Mouse (Mus musculus) embryonic facial prominence, embryonic 15.5 days (tissue): ENCODE data around the gene Atp7b. TPM values are rescaled to one million over a fixed set of nuclear protein-coding genes. Genes with fewer than 3 reads are reported as not detected.

Experiments used
- ATAC-seq: fragments of 200-750 bp; cut with Nextera tagmentation; 2 replicates; pipeline ENCODE4 v1.8.0; 2017; ENCODE audit warnings: low read depth, moderate TSS enrichment; ENCODE audit not compliant: insufficient number of reproducible peaks, low FRiP score, low TSS enrichment
- H3K27ac ChIP-seq: fragments of 300-500 bp; sonication (generic); replicated peaks from 2 replicates; pipeline ENCODE4 v1.5.1; 2015; ENCODE audit warnings: mild to moderate bottlenecking, inconsistent platforms
- H3K27me3 ChIP-seq: fragments of 300-500 bp; sonication (generic); 2 replicates; pipeline ENCODE4 v1.6.1; 2015; ENCODE audit warnings: inconsistent platforms
- H3K36me3 ChIP-seq: fragments of 300-500 bp; sonication (generic); 2 replicates; pipeline ENCODE4 v1.6.1; 2015; ENCODE audit warnings: mild to moderate bottlenecking, inconsistent platforms
- H3K4me1 ChIP-seq: fragments of 300-500 bp; sonication (generic); 2 replicates; pipeline ENCODE4 v1.6.1; 2015; ENCODE audit warnings: inconsistent platforms
- H3K4me2 ChIP-seq: fragments of 300-500 bp; sonication (generic); replicated peaks from 2 replicates; pipeline ENCODE4 v1.6.1; 2015; ENCODE audit warnings: mild to moderate bottlenecking, inconsistent platforms
- H3K4me3 ChIP-seq: fragments of 300-500 bp; sonication (generic); replicated peaks from 2 replicates; pipeline ENCODE4 v1.5.1; 2015; ENCODE audit warnings: mild to moderate bottlenecking, inconsistent platforms
- H3K9ac ChIP-seq: fragments of 300-500 bp; sonication (generic); 2 replicates; pipeline ENCODE4 v1.6.1; 2015; ENCODE audit warnings: inconsistent platforms
- H3K9me3 ChIP-seq: fragments of 300-500 bp; sonication (generic); replicated peaks from 2 replicates; pipeline ENCODE4 v1.6.1; 2016; ENCODE audit warnings: inconsistent platforms
- WGBS: fragments of 180-500 bp; shearing (Covaris S2); methylation state at CpG from one replicate; pipeline ENCODE4 v1.1.7; 2015; 5-methylcytosine and 5-hydroxymethylcytosine counted together
- polyA plus RNA-seq: library from polyadenylated mRNA; unstranded; fragments of >200 nt; fragmentation: Nextera tagmentation; extraction: Ambion mirVana; gene quantifications from 2 replicates; pipeline ENCODE4 v1.2.1, GENCODE M21; 2015

The Atp7b gene
- polyA plus RNA-seq, 1 experiment from 2014 or later: 0.76 TPM

- H3K4me3 ChIP-seq: no peak overlapping the region
- no peak overlapping the region for H3K9ac ChIP-seq
- no peaks in the 10 kb centered on the region for H3K4me1 ChIP-seq
- 35% methylated on average over 7 of the region's 7 CpGs for WGBS
- H3K27ac ChIP-seq: no peak overlapping the region
- H3K9me3 ChIP-seq: no peaks in the 10 kb centered on the region
- H3K4me2 ChIP-seq: no peak overlapping the region
- H3K27me3 ChIP-seq: no peaks in the 10 kb centered on the region
- H3K36me3 ChIP-seq: no peaks in the 10 kb centered on the region
- no peak for ATAC-seq
Observed at GRCm38 (mm10) chr8:22022244-22022643, 37.9 kb downstream of the Atp7b start.

- Histone ChIP-seq H3K4me1 (no peaks in the 10 kb centered on the region), H3K4me3 (no peak overlapping the region), H3K9ac (no peak overlapping the region), H3K4me2 (no peak overlapping the region), H3K9me3 (no peaks in the 10 kb centered on the region), H3K27ac (no peak overlapping the region), H3K36me3 (no peaks in the 10 kb centered on the region), H3K27me3 (no peaks in the 10 kb centered on the region)
- 84% methylated on average over 5 of the region's 5 CpGs for WGBS
- no peak for ATAC-seq
Observed at GRCm38 (mm10) chr8:22019498-22019897, 40.6 kb downstream of the Atp7b start.

GRCm38 (mm10) chr8:22017731-22018130 is 42.4 kb downstream of the Atp7b start:
- Histone ChIP-seq H3K4me3 (no peak overlapping the region), H3K27me3 (no peaks in the 10 kb centered on the region), H3K9ac (no peak overlapping the region), H3K9me3 (no peaks in the 10 kb centered on the region), H3K27ac (no peak overlapping the region), H3K36me3 (no peaks in the 10 kb centered on the region), H3K4me2 (no peak overlapping the region), H3K4me1 (no peaks in the 10 kb centered on the region)
- ATAC-seq: no peak
- WGBS: 36% methylated on average over 7 of the region's 7 CpGs

DNA sequence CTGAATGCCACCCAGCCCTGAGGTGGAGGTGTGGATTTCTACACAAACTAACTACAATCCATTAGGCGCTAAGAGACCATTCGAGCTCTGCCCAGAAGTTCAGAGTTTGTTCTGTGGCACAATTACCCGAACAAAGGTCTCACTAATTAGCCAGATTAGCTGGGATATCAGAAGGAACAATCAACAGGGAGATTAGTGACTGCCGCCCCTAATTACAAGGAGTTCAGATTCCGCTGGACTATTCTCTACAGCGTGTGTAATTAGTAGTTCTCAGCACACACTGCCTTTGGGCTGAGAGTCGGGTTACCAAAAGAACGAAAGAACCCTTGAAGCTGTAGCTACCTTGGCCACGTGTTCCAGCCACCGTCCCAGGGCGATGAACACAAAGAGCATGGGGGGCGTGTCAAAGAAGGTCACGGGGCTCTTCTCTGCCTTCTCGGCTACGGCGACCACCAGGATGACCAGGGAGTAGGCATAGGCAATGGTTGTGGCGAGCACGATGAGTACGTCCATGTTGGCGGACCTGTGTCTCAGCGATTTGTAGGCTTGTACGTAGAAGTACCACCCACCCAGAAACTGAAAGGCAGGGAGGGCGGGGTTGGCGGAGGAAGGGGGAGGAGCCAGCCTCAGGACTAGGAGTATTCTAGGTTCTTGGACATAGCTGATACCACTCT is 46.9 kb downstream of the Atp7b start:
- Histone ChIP-seq H3K4me1 (no peaks in the 10 kb centered on the region), H3K4me3 (0 out of 2 replicates have a peak overlapping the region, but pooled peaks have one; percentile 11), H3K4me2 (no peak overlapping the region; the same call in 1 of the 2 replicates), H3K27me3 (no peaks in the 10 kb centered on the region), H3K27ac (no peak overlapping the region), H3K9me3 (no peaks in the 10 kb centered on the region), H3K36me3 (no peaks in the 10 kb centered on the region), H3K9ac (no peak overlapping the region)
- WGBS: 55% methylated on average over 24 of the region's 24 CpGs
- peak; percentile 63; the same call in 1 of the 2 replicates for ATAC-seq

GRCm38 (mm10) chr8:22009403-22009802 is 50.7 kb downstream of the Atp7b start:
- Histone ChIP-seq H3K36me3 (no peaks in the 10 kb centered on the region), H3K9me3 (no peaks in the 10 kb centered on the region), H3K27ac (no peak overlapping the region), H3K4me3 (no peak overlapping the region), H3K4me1 (no peaks in the 10 kb centered on the region), H3K27me3 (no peaks in the 10 kb centered on the region), H3K4me2 (no peak overlapping the region), H3K9ac (no peak overlapping the region)
- no peak for ATAC-seq
- 25% methylated on average over 3 of the region's 3 CpGs for WGBS

- WGBS: 76% methylated on average over 6 of the region's 6 CpGs
- no peak for ATAC-seq
- no peak overlapping the region for H3K27ac ChIP-seq
Observed at GRCm38 (mm10) chr8:22006423-22006822, 53.7 kb downstream of the Atp7b start.

GRCm38 (mm10) chr8:22004750-22005522 is 55.2 kb downstream of the Atp7b start:
- 59% methylated on average over 14 of the region's 14 CpGs for WGBS
- Histone ChIP-seq H3K27me3 (no peaks in the 10 kb centered on the region), H3K9me3 (no peaks in the 10 kb centered on the region), H3K27ac (no peak overlapping the region), H3K4me1 (no peaks in the 10 kb centered on the region), H3K4me2 (no peak overlapping the region), H3K4me3 (no peak overlapping the region), H3K36me3 (no peaks in the 10 kb centered on the region), H3K9ac (no peak overlapping the region)
- ATAC-seq: no peak; the same call in 1 of the 2 replicates

More at GRCm38 (mm10) chr8:22006423-22006822, 53.7 kb downstream of the Atp7b start:
- H3K9me3 ChIP-seq: no peaks in the 10 kb centered on the region
- H3K9ac ChIP-seq: no peak overlapping the region
- no peaks in the 10 kb centered on the region for H3K4me1 ChIP-seq
- H3K36me3 ChIP-seq: no peaks in the 10 kb centered on the region
- H3K4me3 ChIP-seq: no peak overlapping the region
- H3K27me3 ChIP-seq: no peaks in the 10 kb centered on the region
- H3K4me2 ChIP-seq: no peak overlapping the region

DNA sequence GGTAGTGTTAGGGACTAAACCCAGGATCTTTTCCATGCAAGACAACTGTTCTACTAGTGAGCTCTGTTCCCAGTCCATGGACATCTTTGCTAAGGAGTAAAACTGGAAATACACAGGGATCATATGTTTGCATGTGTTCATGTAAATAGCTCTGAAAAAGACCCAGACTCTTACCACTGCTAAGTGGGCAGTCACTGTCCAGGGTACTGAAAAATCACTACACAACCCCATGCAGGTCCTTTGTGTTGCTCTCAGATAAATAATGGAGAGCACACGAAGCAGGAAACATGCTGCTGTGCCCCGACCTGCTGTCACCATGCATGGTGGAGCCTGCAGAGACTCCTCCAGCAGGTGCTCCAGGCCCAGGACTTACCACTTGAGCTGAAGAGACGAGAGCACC is 64.9 kb downstream of the Atp7b start:
- no peak overlapping the region for H3K27ac ChIP-seq
- no peaks in the 10 kb centered on the region for H3K36me3 ChIP-seq
- no peak for ATAC-seq
- no peaks in the 10 kb centered on the region for H3K9me3 ChIP-seq
- H3K27me3 ChIP-seq: no peaks in the 10 kb centered on the region
- WGBS: 45% methylated on average over 3 of the region's 3 CpGs
- H3K4me3 ChIP-seq: no peak overlapping the region
- H3K9ac ChIP-seq: no peak overlapping the region
- no peak overlapping the region for H3K4me2 ChIP-seq
- no peaks in the 10 kb centered on the region for H3K4me1 ChIP-seq

DNA sequence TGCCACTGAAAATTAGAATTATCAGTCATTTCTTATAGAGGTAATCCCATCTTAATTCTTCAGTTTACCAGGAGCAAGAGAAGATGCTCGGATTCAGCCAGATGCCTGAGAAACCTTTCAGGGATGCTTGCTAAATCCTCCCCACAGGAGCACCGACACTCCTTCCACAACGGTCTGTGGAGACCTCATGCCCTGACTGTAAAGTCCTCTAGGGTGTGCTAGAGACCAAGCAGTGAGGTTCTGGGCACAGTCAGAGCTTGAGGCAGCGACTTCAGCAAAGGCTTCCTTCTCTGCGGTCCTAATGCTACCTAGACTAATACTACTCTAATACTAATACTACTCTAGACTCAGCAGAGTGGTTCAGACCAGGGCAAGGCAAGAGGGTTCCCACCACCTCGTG is 67.9 kb downstream of the Atp7b start:
- ATAC-seq: no peak
- H3K9ac ChIP-seq: no peak overlapping the region
- no peaks in the 10 kb centered on the region for H3K27me3 ChIP-seq
- 15% methylated on average over 6 of the region's 6 CpGs for WGBS
- no peaks in the 10 kb centered on the region for H3K36me3 ChIP-seq
- no peaks in the 10 kb centered on the region for H3K9me3 ChIP-seq
- H3K4me1 ChIP-seq: no peaks in the 10 kb centered on the region
- no peak overlapping the region for H3K4me2 ChIP-seq
- H3K4me3 ChIP-seq: no peak overlapping the region
- H3K27ac ChIP-seq: no peak overlapping the region

- no peaks in the 10 kb centered on the region for H3K27me3 ChIP-seq
- H3K4me3 ChIP-seq: no peak overlapping the region
- 61% methylated on average over 8 of the region's 8 CpGs for WGBS
- no peak overlapping the region for H3K9ac ChIP-seq
- no peak overlapping the region for H3K4me2 ChIP-seq
- H3K9me3 ChIP-seq: no peaks in the 10 kb centered on the region
- H3K27ac ChIP-seq: no peak overlapping the region
- no peaks in the 10 kb centered on the region for H3K36me3 ChIP-seq
- H3K4me1 ChIP-seq: no peaks in the 10 kb centered on the region
- no peak for ATAC-seq
Observed at GRCm38 (mm10) chr8:21981664-21982337, 78.3 kb downstream of the Atp7b start.

- H3K4me1 ChIP-seq: no peaks in the 10 kb centered on the region
- ATAC-seq: no peak
- no peak overlapping the region for H3K4me2 ChIP-seq
- H3K27ac ChIP-seq: no peak overlapping the region
- H3K36me3 ChIP-seq: no peaks in the 10 kb centered on the region
- no peak overlapping the region for H3K9ac ChIP-seq
- H3K27me3 ChIP-seq: no peaks in the 10 kb centered on the region
- H3K9me3 ChIP-seq: no peaks in the 10 kb centered on the region
- no peak overlapping the region for H3K4me3 ChIP-seq
- WGBS: 45% methylated on average over 4 of the region's 4 CpGs
Observed at GRCm38 (mm10) chr8:21978193-21978592, 81.9 kb downstream of the Atp7b start.
